Mouse (Mus musculus) G1E (cell line): ENCODE measurements around the gene Hnrnpa0.

Experiments used
- CTCF ChIP-seq: IDR thresholded peaks from 2 replicates; pipeline ENCODE4 v1.5.1; 2012; ENCODE audit warnings: low read depth, low read length, inconsistent platforms, mixed read lengths
- GATA1 ChIP-seq: IDR thresholded peaks from 2 replicates; pipeline ENCODE4 v1.6.1; 2012; ENCODE audit warnings: borderline replicate concordance, low read length, inconsistent platforms, mixed read lengths
- GATA2 ChIP-seq: IDR thresholded peaks from 2 replicates; pipeline ENCODE4 v1.6.1; 2012; ENCODE audit warnings: low read depth, low read length, inconsistent platforms, borderline replicate concordance
- POLR2AphosphoS5 ChIP-seq: IDR thresholded peaks from 2 replicates; pipeline ENCODE4 v1.6.1; 2012; ENCODE audit warnings: low read depth, low read length, inconsistent platforms; ENCODE audit not compliant: insufficient replicate concordance
- TAL1 ChIP-seq: conservative IDR thresholded peaks from 2 replicates; pipeline ENCODE4 v1.6.1; 2012; ENCODE audit warnings: low read depth, low read length, inconsistent platforms, mixed read lengths

GRCm38 (mm10) chr13:58112601-58113041 is 15.7 kb downstream of the Hnrnpa0 start:
- TF ChIP-seq TAL1 (no peak), CTCF (no peak), GATA1 (no peak), POLR2AphosphoS5 (no peak), GATA2 (no peak)
